Mouse (Mus musculus) embryonic facial prominence, embryonic 12.5 days (tissue): ENCODE measurements around the gene Cela3a. TPM values are rescaled to one million over a fixed set of nuclear protein-coding genes. Genes with fewer than 3 reads are reported as not detected.

Experiments used
- ATAC-seq: fragments of 200-750 bp; cut with Nextera tagmentation; 2 replicates; pipeline ENCODE4 v1.8.0; 2017; ENCODE audit not compliant: insufficient number of reproducible peaks, insufficient read depth, low FRiP score, low TSS enrichment
- H3K27ac ChIP-seq: fragments of 300-500 bp; sonication (generic); 2 replicates; pipeline ENCODE4 v1.5.1; 2016; ENCODE audit warnings: mild to moderate bottlenecking
- H3K27me3 ChIP-seq: fragments of 300-500 bp; sonication (generic); 2 replicates; pipeline ENCODE4 v1.6.1; 2016; ENCODE audit warnings: mild to moderate bottlenecking, moderate library complexity
- H3K36me3 ChIP-seq: fragments of 300-500 bp; sonication (generic); 2 replicates; pipeline ENCODE4 v1.6.1; 2016; ENCODE audit warnings: mild to moderate bottlenecking
- H3K4me1 ChIP-seq: fragments of 300-500 bp; sonication (generic); 2 replicates; pipeline ENCODE4 v1.6.1; 2016
- H3K4me2 ChIP-seq: fragments of 300-500 bp; sonication (generic); replicated peaks from 2 replicates; pipeline ENCODE4 v1.6.1; 2016; ENCODE audit warnings: mild to moderate bottlenecking, moderate library complexity
- H3K4me3 ChIP-seq: fragments of 300-500 bp; sonication (generic); 2 replicates; pipeline ENCODE4 v1.5.1; 2016; ENCODE audit warnings: mild to moderate bottlenecking
- H3K9ac ChIP-seq: fragments of 300-500 bp; sonication (generic); 2 replicates; pipeline ENCODE4 v1.6.1; 2016; ENCODE audit warnings: mild to moderate bottlenecking, moderate library complexity
- H3K9me3 ChIP-seq: fragments of 300-500 bp; sonication (generic); 2 replicates; pipeline ENCODE4 v1.6.1; 2016; ENCODE audit warnings: mild to moderate bottlenecking, moderate library complexity
- WGBS: fragments of 180-500 bp; shearing (Covaris S2); methylation state at CpG from one replicate; pipeline ENCODE4 v1.1.7; 2016; 5-methylcytosine and 5-hydroxymethylcytosine counted together
- polyA plus RNA-seq: library from polyadenylated mRNA; unstranded; fragments of >200 nt; fragmentation: Nextera tagmentation; extraction: Ambion mirVana; gene quantifications from 2 replicates; pipeline ENCODE4 v1.2.1, GENCODE M21; 2016

Gene Cela3a
- polyA plus RNA-seq: not detected in 2 replicates

DNA sequence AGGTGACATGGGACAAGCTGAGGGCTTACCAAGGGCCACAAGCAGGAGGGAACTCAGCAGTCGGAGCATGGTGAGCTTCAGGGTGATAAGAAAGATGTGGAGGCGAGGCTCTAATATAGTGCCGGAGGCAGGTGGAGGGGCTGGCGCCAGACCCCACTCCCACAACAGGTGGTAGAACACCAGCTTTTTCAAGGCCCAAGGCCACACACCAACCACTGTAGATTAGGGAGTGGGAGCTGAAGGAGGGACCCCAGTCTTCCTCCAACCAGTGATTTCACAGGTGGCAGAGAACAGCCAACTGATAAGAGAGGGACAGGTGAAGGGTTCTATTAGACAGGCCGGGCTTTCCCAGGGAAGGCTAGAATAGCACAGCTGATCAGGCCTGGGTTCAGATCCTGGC is at the start of gene Cela3a:
TSS of gene Cela3a (minus strand) at position 101 of the 400 bp plus-strand sequence.
- Histone ChIP-seq H3K27me3 (no peaks in the 10 kb centered on the region), H3K9ac (no peak within 1 kb of the TSS), H3K4me1 (no peaks in the 10 kb centered on the region), H3K4me3 (no peak within 1 kb of the TSS), H3K27ac (no peak within 1 kb of the TSS), H3K9me3 (no peaks in the 10 kb centered on the region), H3K36me3 (no peaks in the 10 kb centered on the region), H3K4me2 (no peak within 1 kb of the TSS)
- ATAC-seq: no peak
- WGBS: 88% methylated on average over 5 of the region's 5 CpGs

DNA sequence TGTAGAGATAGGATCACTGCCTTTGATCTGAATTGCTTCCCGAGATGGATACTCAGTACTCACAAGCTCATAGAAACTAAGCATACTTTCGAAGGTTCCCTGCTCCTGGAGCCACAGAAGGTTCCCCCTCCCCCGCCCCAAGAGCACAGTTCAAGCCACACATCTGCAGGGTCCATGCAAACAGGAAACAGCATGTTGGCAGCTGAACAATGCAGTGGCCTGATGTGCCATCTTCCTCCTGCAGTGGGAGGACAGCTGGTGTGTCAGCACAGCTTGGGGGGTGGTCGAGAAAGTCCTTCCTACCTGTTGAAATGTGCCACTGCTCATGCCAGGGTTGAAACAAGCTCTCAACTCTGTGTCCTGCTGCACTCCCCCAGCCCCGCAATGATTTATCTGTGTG is 49.3 kb upstream of the Cela3a start:
- Histone ChIP-seq H3K4me1 (peaks cover 7% of the 10 kb centered on the region; the same call in 1 of the 2 replicates), H3K36me3 (no peaks in the 10 kb centered on the region), H3K4me3 (no peak overlapping the region), H3K4me2 (no peak overlapping the region), H3K9me3 (no peaks in the 10 kb centered on the region), H3K9ac (no peak overlapping the region), H3K27me3 (no peaks in the 10 kb centered on the region), H3K27ac (no peak overlapping the region)
- 55% methylated on average over 5 of the region's 5 CpGs for WGBS
- ATAC-seq: no peak

DNA sequence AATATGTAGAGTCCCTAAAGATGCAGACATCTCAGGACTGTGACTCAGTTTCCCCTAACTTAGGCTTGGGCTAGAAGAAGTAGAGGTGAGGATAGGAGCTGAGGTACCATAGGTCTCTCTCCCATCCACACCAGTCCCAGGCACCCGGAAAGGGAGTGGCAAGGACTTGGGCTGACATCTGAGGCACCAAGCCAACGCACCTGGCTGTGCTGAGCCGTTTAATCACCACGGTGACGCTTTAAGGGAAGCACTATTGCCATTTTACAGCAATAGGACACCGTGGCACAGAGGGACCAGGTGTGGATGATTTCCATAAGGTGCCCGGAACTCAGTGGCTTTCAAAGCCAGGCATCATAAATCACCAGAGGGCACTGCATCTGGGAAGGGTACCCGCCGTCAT is 48.7 kb upstream of the Cela3a start:
- peaks cover 7% of the 10 kb centered on the region; the same call in 1 of the 2 replicates for H3K4me1 ChIP-seq
- no peaks in the 10 kb centered on the region for H3K36me3 ChIP-seq
- H3K4me2 ChIP-seq: no peak overlapping the region
- no peak overlapping the region for H3K9ac ChIP-seq
- 86% methylated on average over 9 of the region's 9 CpGs for WGBS
- H3K4me3 ChIP-seq: no peak overlapping the region
- no peaks in the 10 kb centered on the region for H3K9me3 ChIP-seq
- ATAC-seq: no peak
- no peak overlapping the region for H3K27ac ChIP-seq
- H3K27me3 ChIP-seq: no peaks in the 10 kb centered on the region

DNA sequence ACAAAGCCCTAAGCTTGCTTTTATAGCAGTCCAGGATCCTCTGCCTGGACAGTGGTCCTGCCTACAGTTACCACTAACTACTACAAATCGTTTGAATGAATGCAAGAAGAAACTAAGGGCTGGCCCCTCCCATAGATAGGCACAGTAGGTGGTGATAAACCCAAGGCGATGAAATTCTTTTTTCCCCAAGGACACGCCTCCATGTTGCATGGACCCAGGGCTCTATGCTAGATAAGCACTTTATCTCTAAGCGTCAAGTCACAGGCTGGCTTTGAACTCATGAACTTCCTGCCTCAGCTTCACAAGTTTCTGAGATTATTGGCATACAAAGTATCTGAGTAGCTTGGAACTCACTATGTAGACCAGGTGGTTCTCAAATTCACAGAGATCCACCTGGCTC is 47.7 kb upstream of the Cela3a start:
- H3K4me1 ChIP-seq: peaks cover 7% of the 10 kb centered on the region; the same call in 1 of the 2 replicates
- WGBS: 83% methylated on average over 4 of the region's 4 CpGs
- ATAC-seq: no peak
- no peak overlapping the region for H3K27ac ChIP-seq
- H3K9ac ChIP-seq: no peak overlapping the region
- H3K4me3 ChIP-seq: no peak overlapping the region
- no peaks in the 10 kb centered on the region for H3K9me3 ChIP-seq
- no peak overlapping the region for H3K4me2 ChIP-seq
- H3K27me3 ChIP-seq: no peaks in the 10 kb centered on the region
- no peaks in the 10 kb centered on the region for H3K36me3 ChIP-seq

DNA sequence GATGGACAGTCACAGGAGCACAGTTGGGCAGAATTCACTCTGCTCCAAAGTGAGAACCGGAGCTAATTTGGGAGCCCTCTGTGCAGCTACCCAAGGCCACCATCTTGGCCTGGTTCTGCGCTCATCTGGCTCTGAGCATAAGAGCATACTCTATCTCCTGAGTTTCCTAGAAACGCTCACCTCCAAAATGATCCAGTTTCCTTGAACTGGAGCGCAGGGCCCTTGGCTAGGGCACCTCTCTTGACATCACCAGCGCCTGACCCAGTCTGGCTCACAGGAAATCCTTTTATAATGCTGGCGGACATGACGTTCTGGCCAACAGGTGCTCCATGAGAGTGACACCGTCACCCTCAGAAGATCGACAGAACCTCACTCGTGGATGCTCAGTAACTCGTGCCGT is 47.0 kb upstream of the Cela3a start:
- no peak for ATAC-seq
- WGBS: 82% methylated on average over 12 of the region's 12 CpGs

DNA sequence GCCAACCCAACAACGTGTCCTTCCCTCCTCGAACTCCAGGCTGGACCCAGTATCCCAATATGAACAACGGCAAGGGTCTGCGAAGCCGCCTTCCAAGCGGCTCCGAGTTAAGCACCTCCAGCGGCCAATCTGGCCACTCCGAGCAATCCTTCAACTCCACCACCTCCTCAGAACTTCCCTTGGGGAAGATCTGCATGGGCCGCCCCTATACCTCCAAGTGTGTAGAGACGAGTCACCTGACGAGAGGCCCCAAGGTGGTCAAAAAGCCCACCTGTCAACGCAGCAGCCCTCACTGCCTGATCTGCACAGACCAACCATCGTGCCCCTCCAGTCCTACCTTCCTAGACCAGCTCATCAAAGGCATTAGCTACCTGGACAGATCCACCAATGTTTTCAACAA is 45.0 kb upstream of the Cela3a start:
- Histone ChIP-seq H3K27ac (no peak overlapping the region), H3K4me3 (no peak overlapping the region), H3K9ac (no peak overlapping the region), H3K36me3 (no peaks in the 10 kb centered on the region), H3K9me3 (no peaks in the 10 kb centered on the region), H3K4me2 (no peak overlapping the region), H3K27me3 (no peaks in the 10 kb centered on the region), H3K4me1 (no peaks in the 10 kb centered on the region)
- ATAC-seq: no peak
- 91% methylated on average over 14 of the region's 14 CpGs for WGBS

More for the DNA sequence above, 47.0 kb upstream of the Cela3a start:
- H3K9ac ChIP-seq: no peak overlapping the region
- H3K9me3 ChIP-seq: no peaks in the 10 kb centered on the region
- no peak overlapping the region for H3K27ac ChIP-seq
- no peak overlapping the region for H3K4me2 ChIP-seq
- no peaks in the 10 kb centered on the region for H3K27me3 ChIP-seq
- H3K4me3 ChIP-seq: no peak overlapping the region
- no peaks in the 10 kb centered on the region for H3K36me3 ChIP-seq
- H3K4me1 ChIP-seq: peaks cover 4% of the 10 kb centered on the region; the same call in 1 of the 2 replicates

DNA sequence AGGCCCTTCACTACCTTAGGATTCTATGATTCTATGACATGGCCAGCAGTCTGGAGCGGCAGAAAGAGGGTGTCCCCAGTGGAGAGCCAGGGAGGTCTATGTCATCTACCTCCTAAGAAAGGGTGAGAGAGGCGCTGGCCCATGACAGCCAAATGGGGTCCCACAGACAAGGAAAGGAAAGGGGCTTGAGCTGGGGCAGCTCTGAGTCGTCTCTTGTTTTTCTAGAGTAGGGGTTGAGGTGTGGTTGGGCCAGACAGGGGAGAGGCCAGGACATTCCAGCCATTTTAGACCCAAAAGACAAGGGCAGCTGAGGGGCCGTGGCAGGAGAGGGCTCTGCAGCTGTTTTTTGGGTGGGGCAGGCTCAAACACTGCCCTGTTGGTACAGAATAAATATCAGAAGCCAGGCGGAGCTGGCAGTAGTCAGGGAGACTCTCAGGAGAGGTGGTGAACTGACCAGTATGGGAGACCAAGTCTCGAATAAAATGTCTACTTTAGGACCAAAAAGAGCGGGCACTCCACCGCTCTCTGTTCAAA is 43.7 kb upstream of the Cela3a start, which contains the start of gene 1700013G24Rik:
TSS of gene 1700013G24Rik (plus strand) at position 51 of the 534 bp plus-strand sequence.
- Histone ChIP-seq H3K36me3 (no peaks in the 10 kb centered on the region), H3K4me2 (no peak within 1 kb of the TSS), H3K27me3 (no peaks in the 10 kb centered on the region), H3K27ac (no peak within 1 kb of the TSS), H3K4me3 (no peak within 1 kb of the TSS), H3K9me3 (no peaks in the 10 kb centered on the region), H3K9ac (no peak within 1 kb of the TSS), H3K4me1 (peaks cover 7% of the 10 kb centered on the region; the same call in 1 of the 2 replicates)
- 83% methylated on average over 8 of the region's 8 CpGs for WGBS
- no peak for ATAC-seq

DNA sequence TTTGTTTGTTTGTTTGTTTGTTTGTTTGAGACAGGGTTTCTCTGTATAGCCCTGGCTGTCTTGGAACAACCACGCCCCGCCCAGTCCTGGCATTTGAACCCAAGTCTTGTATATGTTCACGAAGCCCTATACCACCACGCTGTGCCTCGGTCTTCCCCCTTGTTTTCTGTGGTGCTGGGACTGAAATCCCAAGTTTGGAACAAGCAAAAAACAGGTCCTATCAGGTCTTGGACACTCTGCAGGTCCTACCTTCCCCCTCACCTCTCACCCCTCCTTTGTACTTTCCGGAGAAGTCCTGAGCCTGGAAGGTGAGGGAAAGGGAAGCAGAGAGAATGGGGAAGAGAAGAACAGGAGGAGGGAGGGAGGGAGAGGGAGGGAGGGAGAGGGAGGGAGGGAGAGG is 42.6 kb upstream of the Cela3a start:
- H3K36me3 ChIP-seq: no peaks in the 10 kb centered on the region
- H3K4me1 ChIP-seq: peaks cover 14% of the 10 kb centered on the region
- H3K4me2 ChIP-seq: no peak overlapping the region
- no peak overlapping the region for H3K9ac ChIP-seq
- H3K27ac ChIP-seq: no peak overlapping the region
- ATAC-seq: no peak
- WGBS: 85% methylated on average over 6 of the region's 6 CpGs
- H3K9me3 ChIP-seq: no peaks in the 10 kb centered on the region
- no peaks in the 10 kb centered on the region for H3K27me3 ChIP-seq
- no peak overlapping the region for H3K4me3 ChIP-seq

DNA sequence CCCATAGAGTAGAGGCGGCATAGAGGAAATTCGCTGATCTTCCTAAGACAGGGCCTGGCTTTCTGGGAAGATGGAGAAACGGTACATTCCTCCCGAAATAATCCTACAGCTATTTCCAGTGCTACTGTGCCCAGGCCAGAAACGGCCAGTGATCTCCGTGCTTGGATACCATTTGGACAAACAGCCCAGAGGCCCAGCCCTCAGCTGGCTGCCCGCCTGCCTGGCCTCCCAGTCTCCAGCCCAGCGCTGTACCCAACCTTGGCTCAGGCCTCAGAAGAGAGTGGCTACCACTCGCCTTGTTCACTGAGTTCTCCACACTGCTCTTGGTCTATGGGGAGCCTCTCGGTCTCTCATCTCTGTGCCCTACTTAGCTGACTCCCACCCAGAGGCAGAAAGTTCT is 40.1 kb upstream of the Cela3a start:
- H3K4me3 ChIP-seq: no peak overlapping the region
- H3K9me3 ChIP-seq: no peaks in the 10 kb centered on the region
- WGBS: 87% methylated on average over 10 of the region's 10 CpGs
- peaks cover 14% of the 10 kb centered on the region for H3K4me1 ChIP-seq
- no peak overlapping the region for H3K4me2 ChIP-seq
- no peak overlapping the region for H3K9ac ChIP-seq
- ATAC-seq: no peak
- no peak overlapping the region for H3K27ac ChIP-seq
- no peaks in the 10 kb centered on the region for H3K27me3 ChIP-seq
- no peaks in the 10 kb centered on the region for H3K36me3 ChIP-seq

DNA sequence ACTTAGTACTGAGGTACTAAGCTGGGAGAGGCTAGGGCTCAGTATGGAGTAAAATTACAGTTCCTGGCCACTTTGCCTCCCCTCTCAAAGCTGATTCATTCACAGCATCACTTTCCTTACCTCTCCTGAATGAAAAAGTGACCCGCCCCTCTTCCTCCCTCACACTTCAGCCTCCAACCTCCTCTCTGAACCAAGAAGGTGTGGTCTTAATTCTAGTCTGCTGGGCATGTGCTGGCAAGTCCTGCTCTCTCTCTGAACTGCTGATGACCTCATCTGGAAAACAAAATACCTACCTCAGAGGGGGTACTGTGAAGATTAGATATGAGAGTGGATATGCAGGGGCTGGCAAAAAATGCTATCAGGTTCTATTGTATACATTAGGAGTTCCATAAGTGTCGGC is 39.5 kb upstream of the Cela3a start:
- Histone ChIP-seq H3K4me1 (peaks cover 14% of the 10 kb centered on the region), H3K27ac (no peak overlapping the region), H3K4me2 (no peak overlapping the region), H3K36me3 (no peaks in the 10 kb centered on the region), H3K4me3 (no peak overlapping the region), H3K9ac (no peak overlapping the region), H3K27me3 (no peaks in the 10 kb centered on the region), H3K9me3 (no peaks in the 10 kb centered on the region)
- ATAC-seq: no peak
- WGBS: 78% methylated on average over 2 of the region's 2 CpGs

DNA sequence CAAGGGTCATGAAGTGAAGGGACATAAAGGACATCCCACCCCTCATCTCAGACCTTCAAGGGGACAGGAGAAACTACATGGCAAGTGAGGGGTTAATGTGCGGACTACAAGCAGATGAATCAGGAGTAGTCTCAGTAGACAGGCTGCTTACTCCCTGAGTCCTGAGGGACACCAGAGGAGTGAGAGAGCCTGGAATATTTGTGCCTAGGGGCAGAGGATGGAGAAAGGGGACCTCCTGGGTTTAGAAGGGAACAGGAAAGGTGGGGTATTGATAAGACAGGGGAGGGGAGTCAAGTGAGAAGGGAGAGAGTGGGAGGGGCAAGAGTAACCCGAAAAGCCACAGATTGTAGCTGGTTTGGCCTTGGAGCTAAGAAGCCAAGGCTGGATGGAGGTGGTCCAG is 39.0 kb upstream of the Cela3a start:
- 41% methylated on average over 2 of the region's 2 CpGs for WGBS
- Histone ChIP-seq H3K9ac (no peak overlapping the region), H3K4me1 (peaks cover 14% of the 10 kb centered on the region), H3K4me2 (no peak overlapping the region), H3K36me3 (no peaks in the 10 kb centered on the region), H3K9me3 (no peaks in the 10 kb centered on the region), H3K27ac (no peak overlapping the region), H3K4me3 (no peak overlapping the region), H3K27me3 (no peaks in the 10 kb centered on the region)
- ATAC-seq: no peak

DNA sequence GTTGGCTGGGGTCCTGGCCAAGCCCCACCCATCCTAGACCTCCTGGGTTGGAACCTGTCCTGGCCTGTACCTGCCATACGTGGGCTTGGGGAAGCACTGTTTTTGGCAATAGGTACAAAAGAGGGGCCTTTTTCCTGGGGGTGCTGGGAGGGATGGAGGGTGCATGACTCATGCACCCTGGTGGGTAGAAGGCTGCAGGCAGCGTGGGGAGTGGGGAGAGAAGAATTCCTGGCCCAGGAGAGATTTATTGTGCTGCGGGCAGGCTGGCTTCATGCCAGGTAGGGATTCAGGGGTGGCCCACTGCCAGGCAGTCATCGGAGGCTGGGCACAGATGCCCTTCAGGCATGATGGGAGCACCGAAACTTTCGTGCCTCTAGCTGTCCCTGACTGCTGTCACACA is 38.6 kb upstream of the Cela3a start:
- Histone ChIP-seq H3K9me3 (no peaks in the 10 kb centered on the region), H3K9ac (no peak overlapping the region), H3K4me3 (no peak overlapping the region), H3K27me3 (no peaks in the 10 kb centered on the region), H3K36me3 (no peaks in the 10 kb centered on the region), H3K4me2 (no peak overlapping the region), H3K4me1 (peaks cover 14% of the 10 kb centered on the region), H3K27ac (no peak overlapping the region)
- WGBS: 59% methylated on average over 6 of the region's 6 CpGs
- ATAC-seq: no peak
